Mouse (Mus musculus): ENCODE measurements at regions not wholly inside any gene's neighbourhood (a gene's known extent, or its start where the extent isn't known, plus 50 kb on each side); places are given as distances from the start of the nearest gene placed in this dataset.

GRCm38 (mm10) chr4:69898831-69899230, 511.4 kb downstream of the Cdk5rap2 start:
- DNase-seq: no peak

GRCm38 (mm10) chr4:69896111-69896510, 514.1 kb downstream of the Cdk5rap2 start:
- peak; percentile 29 for DNase-seq

- no peak for DNase-seq
These were observed 517.4 kb downstream of the Cdk5rap2 start for GRCm38 (mm10) chr4:69892829-69893175.

GRCm38 (mm10) chr4:69891898-69892828, 518.1 kb downstream of the Cdk5rap2 start:
- no peak for DNase-seq

- DNase-seq: peak; percentile 19
These were observed 519.6 kb downstream of the Cdk5rap2 start for GRCm38 (mm10) chr4:69890655-69891054.

GRCm38 (mm10) chr4:69889931-69890634, 520.2 kb downstream of the Cdk5rap2 start:
- no peak for DNase-seq

- DNase-seq: no peak
These were observed 533.5 kb downstream of the Cdk5rap2 start for GRCm38 (mm10) chr4:69876734-69877133.

GRCm38 (mm10) chr4:69870638-69871037, 539.6 kb downstream of the Cdk5rap2 start:
- DNase-seq: no peak

- no peak for DNase-seq
These were observed 555.2 kb downstream of the Cdk5rap2 start for GRCm38 (mm10) chr4:69855001-69855400.

GRCm38 (mm10) chr4:69852637-69853036, 557.6 kb downstream of the Cdk5rap2 start:
- DNase-seq: no peak

- DNase-seq: peak; percentile 9
These were observed 560.8 kb downstream of the Cdk5rap2 start for GRCm38 (mm10) chr4:69849423-69849822.

GRCm38 (mm10) chr4:69839868-69840267, 570.4 kb downstream of the Cdk5rap2 start:
- no peak for DNase-seq

GRCm38 (mm10) chr4:69838940-69839339, 571.3 kb downstream of the Cdk5rap2 start:
- no peak for DNase-seq

- DNase-seq: no peak
These were observed 585.4 kb downstream of the Cdk5rap2 start for GRCm38 (mm10) chr4:69824903-69825268.

- DNase-seq: no peak
These were observed 585.9 kb downstream of the Cdk5rap2 start for GRCm38 (mm10) chr4:69824215-69824902.

GRCm38 (mm10) chr4:69823311-69823940, 586.8 kb downstream of the Cdk5rap2 start:
- no peak for DNase-seq

GRCm38 (mm10) chr4:69818885-69819284, 591.4 kb downstream of the Cdk5rap2 start:
- DNase-seq: no peak

GRCm38 (mm10) chr4:69785481-69786050, 624.7 kb downstream of the Cdk5rap2 start:
- DNase-seq: no peak

- no peak for DNase-seq
These were observed 629.0 kb downstream of the Cdk5rap2 start for GRCm38 (mm10) chr4:69781258-69781657.

GRCm38 (mm10) chr4:69761841-69762240, 648.4 kb downstream of the Cdk5rap2 start:
- peak; percentile 55 for DNase-seq

- DNase-seq: no peak
These were observed 650.6 kb downstream of the Cdk5rap2 start for GRCm38 (mm10) chr4:69759596-69759995.

GRCm38 (mm10) chr4:69754567-69754966, 655.7 kb downstream of the Cdk5rap2 start:
- DNase-seq: no peak

GRCm38 (mm10) chr4:69753086-69753485, 657.2 kb downstream of the Cdk5rap2 start:
- no peak for DNase-seq

Data from right cerebral cortex, adult 18-20 months (tissue).